Mouse (Mus musculus) kidney, postnatal 14 days (tissue): ENCODE results near the gene Clrn2.

Source experiments
- DNase-seq: peaks from one replicate; pipeline ENCODE4 v3.0.0; 2022; ENCODE audit warnings: mixed read lengths

The Clrn2 gene

GRCm38 (mm10) chr5:45454456-45454855, 905 bp downstream of the Clrn2 start:
- no peak for DNase-seq

- no peak for DNase-seq
Measured at GRCm38 (mm10) chr5:45472880-45473450, 19.4 kb downstream of the Clrn2 start.

GRCm38 (mm10) chr5:45473521-45473920, 20.0 kb downstream of the Clrn2 start:
- DNase-seq = no peak

- DNase-seq = peak; percentile 72
Measured at GRCm38 (mm10) chr5:45474215-45474614, 20.7 kb downstream of the Clrn2 start.

DNA sequence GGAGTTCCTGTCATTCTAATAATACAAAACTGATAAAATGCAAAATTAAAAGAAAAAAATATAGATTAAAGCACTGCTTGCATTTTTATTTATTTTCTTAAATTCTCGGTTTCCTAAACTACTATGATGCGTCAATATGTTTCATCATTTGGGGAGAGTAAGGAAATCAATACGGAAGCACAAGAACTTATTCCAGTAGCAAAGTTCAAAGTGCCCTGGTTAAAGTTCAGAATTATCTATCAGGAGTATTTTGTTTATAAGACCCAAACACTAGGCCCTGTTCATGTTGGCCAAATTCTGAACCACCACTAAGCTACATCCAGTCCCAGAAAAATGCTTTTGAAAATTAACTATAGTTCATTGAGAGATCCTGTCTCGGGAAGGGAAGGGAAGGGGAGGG, 21.2 kb downstream of the Clrn2 start:
- DNase-seq = no peak

- no peak for DNase-seq
Measured at GRCm38 (mm10) chr5:45475771-45476170, 22.2 kb downstream of the Clrn2 start.

- no peak for DNase-seq
Measured at GRCm38 (mm10) chr5:45476288-45476687, 22.7 kb downstream of the Clrn2 start.

- no peak for DNase-seq
Measured at GRCm38 (mm10) chr5:45477601-45478000, 24.1 kb downstream of the Clrn2 start.

DNA sequence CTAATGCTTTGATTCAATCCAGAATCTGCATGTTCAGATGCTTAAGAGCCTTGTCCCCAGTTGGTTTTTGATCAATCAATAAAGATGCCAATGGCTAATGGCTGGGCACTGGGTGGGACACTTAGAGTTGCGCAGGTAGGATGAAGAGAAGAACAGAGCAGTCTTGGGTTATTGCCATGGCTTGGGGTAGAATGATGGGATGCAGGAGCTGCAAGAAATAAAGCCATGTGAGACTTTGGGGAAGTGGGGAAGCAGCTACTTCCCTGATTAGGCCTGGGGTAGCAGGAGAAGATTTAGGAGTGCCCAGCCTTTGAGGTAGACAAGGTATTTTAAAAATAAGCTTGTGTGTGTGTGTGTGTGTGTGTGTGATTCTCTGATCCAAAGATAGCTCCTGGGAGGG, 26.5 kb downstream of the Clrn2 start:
- no peak for DNase-seq

DNA sequence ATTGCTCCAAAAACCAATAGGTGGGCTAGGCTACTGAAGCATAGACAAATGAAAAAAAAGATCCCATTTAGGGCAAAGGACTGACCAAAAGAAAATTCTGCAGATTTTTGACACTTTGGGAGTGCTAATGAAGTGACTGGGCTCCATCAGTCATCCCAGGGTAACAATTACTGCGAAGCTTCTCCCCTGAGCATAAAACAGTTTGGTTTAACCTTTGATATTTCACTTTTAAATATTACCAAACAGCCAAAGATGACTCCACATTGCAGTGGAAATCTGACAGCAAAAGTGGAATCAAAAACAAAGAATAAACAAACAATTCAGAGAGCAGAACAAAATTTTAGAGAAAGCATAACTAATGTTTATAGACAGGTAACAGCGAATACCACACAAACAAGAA, 27.6 kb downstream of the Clrn2 start:
- no peak for DNase-seq

DNA sequence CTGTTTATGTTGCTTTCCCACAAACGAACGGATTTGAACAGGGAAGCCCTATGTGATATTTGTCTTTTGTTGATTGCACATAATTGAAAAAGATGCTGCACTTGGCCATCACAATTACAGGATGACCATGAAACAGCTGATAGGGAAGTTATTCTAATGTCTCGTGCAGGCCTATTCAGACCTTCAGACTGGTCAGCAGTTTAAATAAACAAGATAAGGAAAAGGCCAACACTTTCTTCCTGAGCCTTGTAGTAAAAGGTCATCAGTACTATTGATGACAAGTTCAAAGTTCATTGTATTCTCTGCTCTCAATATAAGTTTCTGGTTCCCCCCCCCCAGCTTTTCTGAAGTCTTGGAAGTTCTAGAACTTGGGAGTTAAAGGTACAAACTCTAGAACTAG, 29.1 kb downstream of the Clrn2 start:
- no peak for DNase-seq

GRCm38 (mm10) chr5:45483654-45484053, 30.1 kb downstream of the Clrn2 start:
- no peak for DNase-seq

DNA sequence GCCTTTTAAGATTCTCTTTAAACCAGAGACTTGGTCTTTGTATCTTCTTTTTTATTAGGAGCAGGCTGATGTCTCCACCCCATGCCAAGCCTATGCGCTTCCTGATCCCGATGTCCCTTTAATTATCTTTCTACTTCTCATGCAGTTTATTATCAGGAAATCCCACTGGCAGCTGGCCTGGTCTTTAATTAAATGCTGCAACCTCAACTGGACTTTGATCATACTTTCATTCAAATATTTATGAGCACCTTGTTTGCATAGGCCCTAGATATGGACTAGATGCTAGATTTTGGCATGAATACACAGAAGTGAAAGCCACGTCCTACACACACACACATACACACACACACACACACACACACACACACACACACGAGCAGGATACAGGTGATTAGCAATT, 38.2 kb downstream of the Clrn2 start:
- DNase-seq = no peak

GRCm38 (mm10) chr5:45493191-45494092, 39.9 kb downstream of the Clrn2 start, which contains the start of gene Lap3:
Gene Lap3 (plus strand): TSS chr5:45493374.
- peak; percentile 100 for DNase-seq

- no peak for DNase-seq
Measured at GRCm38 (mm10) chr5:45494093-45494755, 40.7 kb downstream of the Clrn2 start.

DNA sequence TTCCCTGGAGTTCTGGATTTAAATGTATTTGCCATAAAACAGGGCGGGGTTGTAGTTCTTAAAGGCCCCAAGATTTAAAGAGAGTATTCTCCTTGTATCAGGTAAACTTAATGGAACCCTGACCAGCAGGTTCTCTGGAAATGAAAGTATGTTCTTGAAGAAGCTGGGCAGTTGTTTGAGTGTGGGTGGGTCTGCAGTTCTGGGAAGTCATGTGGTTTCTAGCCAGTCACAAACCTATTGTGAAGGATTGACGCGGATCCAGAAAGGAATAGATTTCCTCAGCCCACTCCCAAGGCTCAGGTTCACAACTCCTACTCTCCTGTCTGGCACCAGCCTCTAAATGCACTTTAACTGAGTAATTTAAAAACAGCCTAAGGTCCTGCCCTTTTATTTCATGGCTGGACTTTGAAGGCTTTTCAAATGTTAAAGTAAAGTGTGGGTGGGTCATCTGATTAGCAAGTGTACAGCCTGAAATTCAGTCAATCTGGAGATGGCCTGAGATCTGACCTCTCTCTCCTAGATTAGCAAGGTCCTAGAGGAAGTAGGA, 42.0 kb downstream of the Clrn2 start:
- DNase-seq = no peak

- no peak for DNase-seq
Measured at GRCm38 (mm10) chr5:45496042-45496441, 42.5 kb downstream of the Clrn2 start.

GRCm38 (mm10) chr5:45496479-45496878, 42.9 kb downstream of the Clrn2 start:
- DNase-seq = no peak

- no peak for DNase-seq
Measured at GRCm38 (mm10) chr5:45496930-45497550, 43.5 kb downstream of the Clrn2 start.

GRCm38 (mm10) chr5:45497564-45497963, 44.0 kb downstream of the Clrn2 start:
- no peak for DNase-seq

DNA sequence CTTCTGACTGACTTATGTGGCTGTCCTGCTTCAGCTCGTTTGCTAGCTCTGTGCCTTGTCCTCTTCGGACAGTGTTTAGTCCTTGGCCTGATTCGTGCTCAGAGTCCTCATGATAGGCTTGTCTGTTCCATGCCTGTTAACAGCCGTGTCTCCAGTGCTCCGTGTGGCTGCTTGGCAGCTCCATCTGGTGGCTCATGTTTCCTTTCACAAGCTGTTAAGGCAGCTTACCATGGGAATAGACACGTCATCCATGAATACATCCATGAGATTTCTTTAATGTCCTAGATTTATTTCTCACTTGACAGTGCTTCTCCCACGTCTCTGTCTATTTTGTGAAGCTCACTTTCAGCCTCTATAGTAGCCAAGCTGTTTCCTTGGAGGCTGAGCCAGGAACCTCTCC, 56.5 kb downstream of the Clrn2 start:
- DNase-seq = no peak

- no peak for DNase-seq
Measured at GRCm38 (mm10) chr5:45512908-45513307, 59.4 kb downstream of the Clrn2 start.

DNA sequence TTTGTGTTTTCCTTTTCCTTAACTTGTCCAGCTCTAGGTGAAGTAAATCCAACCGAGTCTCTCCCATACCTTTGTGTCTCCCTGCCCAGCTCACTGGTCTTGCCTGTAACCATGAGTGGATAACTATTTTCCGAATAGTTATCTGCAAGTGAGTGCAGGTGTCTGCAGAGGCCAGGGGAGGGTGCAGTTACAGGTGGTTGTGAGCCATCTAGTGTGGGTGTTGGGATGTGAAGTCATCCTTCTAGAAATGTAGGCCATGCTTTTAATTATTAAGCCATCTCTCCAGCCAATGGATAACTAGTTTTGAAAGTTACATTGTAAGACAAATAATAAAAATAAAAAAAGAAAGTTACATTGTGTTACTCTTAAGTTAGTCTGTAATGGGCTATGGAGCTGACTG, 60.0 kb downstream of the Clrn2 start:
- DNase-seq = no peak
